Mouse (Mus musculus): Measurements from ENCODE around the gene 3110082I17Rik. TPM values are rescaled to one million over a fixed set of nuclear protein-coding genes. Genes with fewer than 3 reads are reported as not detected.

3110082I17Rik gene
- polyA plus RNA-seq, 1 experiment from 2014 or later = 33.5 TPM

GRCm38 (mm10) chr5:139371118-139371517 lies 89.2 kb downstream of the 3110082I17Rik start:
- H3K4me1 ChIP-seq = peaks cover 21% of the 10 kb centered on the region
- H3K27ac ChIP-seq = no peak overlapping the region
- peak overlapping the region; percentile 91 for H3K9ac ChIP-seq
- 68% methylated on average over 5 of the region's 5 CpGs for WGBS
- H3K4me2 ChIP-seq (replicated peaks) = peak overlapping the region; percentile 54
- H3K27me3 ChIP-seq = no peaks in the 10 kb centered on the region
- no peaks in the 10 kb centered on the region for H3K36me3 ChIP-seq
- H3K9me3 ChIP-seq = no peaks in the 10 kb centered on the region
- ATAC-seq (ENCODE audit: insufficient number of reproducible peaks, insufficient read depth, low FRiP score, low TSS enrichment) = no peak
- H3K4me3 ChIP-seq = peak overlapping the region; percentile 60

- 79% methylated on average over 6 of the region's 6 CpGs for WGBS
- Histone ChIP-seq H3K4me3 (no peak overlapping the region), H3K27me3 (no peaks in the 10 kb centered on the region), H3K9ac (peak overlapping the region; percentile 16; the same call in 1 of the 2 replicates), H3K4me2 (replicated peaks) (no peak overlapping the region; the same call in 1 of the 2 replicates), H3K4me1 (peaks cover 22% of the 10 kb centered on the region), H3K9me3 (no peaks in the 10 kb centered on the region), H3K27ac (no peak overlapping the region), H3K36me3 (no peaks in the 10 kb centered on the region)
- ATAC-seq (ENCODE audit: insufficient number of reproducible peaks, insufficient read depth, low FRiP score, low TSS enrichment) = no peak
Observed at GRCm38 (mm10) chr5:139370336-139370735, 90.0 kb downstream of the 3110082I17Rik start.

GRCm38 (mm10) chr5:139368638-139369320 lies 91.5 kb downstream of the 3110082I17Rik start:
- no peak for ATAC-seq (ENCODE audit: insufficient number of reproducible peaks, insufficient read depth, low FRiP score, low TSS enrichment)
- Histone ChIP-seq H3K4me2 (replicated peaks) (no peak overlapping the region), H3K27me3 (no peaks in the 10 kb centered on the region), H3K27ac (no peak overlapping the region), H3K4me1 (peaks cover 34% of the 10 kb centered on the region), H3K4me3 (no peak overlapping the region), H3K36me3 (no peaks in the 10 kb centered on the region), H3K9me3 (no peaks in the 10 kb centered on the region), H3K9ac (no peak overlapping the region)
- WGBS = 86% methylated on average over 11 of the region's 11 CpGs

GRCm38 (mm10) chr5:139367884-139368458 lies 92.4 kb downstream of the 3110082I17Rik start:
- peaks cover 31% of the 10 kb centered on the region for H3K4me1 ChIP-seq
- no peaks in the 10 kb centered on the region for H3K27me3 ChIP-seq
- H3K9ac ChIP-seq = no peak overlapping the region
- no peak for ATAC-seq (ENCODE audit: insufficient number of reproducible peaks, insufficient read depth, low FRiP score, low TSS enrichment)
- H3K9me3 ChIP-seq = no peaks in the 10 kb centered on the region
- H3K4me3 ChIP-seq = no peak overlapping the region
- no peak overlapping the region for H3K4me2 ChIP-seq (replicated peaks)
- H3K36me3 ChIP-seq = no peaks in the 10 kb centered on the region
- 84% methylated on average over 4 of the region's 4 CpGs for WGBS
- H3K27ac ChIP-seq = no peak overlapping the region

GRCm38 (mm10) chr5:139366484-139366883 lies 93.8 kb downstream of the 3110082I17Rik start:
- Histone ChIP-seq H3K4me1 (peaks cover 28% of the 10 kb centered on the region), H3K9ac (no peak overlapping the region), H3K27ac (no peak overlapping the region), H3K4me3 (no peak overlapping the region), H3K4me2 (replicated peaks) (no peak overlapping the region), H3K9me3 (no peaks in the 10 kb centered on the region), H3K27me3 (no peaks in the 10 kb centered on the region), H3K36me3 (no peaks in the 10 kb centered on the region)
- 63% methylated on average over 11 of the region's 11 CpGs for WGBS
- no peak for ATAC-seq (ENCODE audit: insufficient number of reproducible peaks, insufficient read depth, low FRiP score, low TSS enrichment)

- no peak for ATAC-seq (ENCODE audit: insufficient number of reproducible peaks, insufficient read depth, low FRiP score, low TSS enrichment)
- Histone ChIP-seq H3K4me1 (peaks cover 25% of the 10 kb centered on the region), H3K4me3 (no peak overlapping the region), H3K9me3 (no peaks in the 10 kb centered on the region), H3K27ac (no peak overlapping the region), H3K4me2 (replicated peaks) (no peak overlapping the region), H3K27me3 (no peaks in the 10 kb centered on the region), H3K9ac (no peak overlapping the region), H3K36me3 (no peaks in the 10 kb centered on the region)
- WGBS = 96% methylated on average over 1 of the region's 1 CpGs
Observed at GRCm38 (mm10) chr5:139365827-139366226, 94.5 kb downstream of the 3110082I17Rik start.

GRCm38 (mm10) chr5:139364911-139365571 lies 95.3 kb downstream of the 3110082I17Rik start:
- H3K9me3 ChIP-seq = no peaks in the 10 kb centered on the region
- no peak overlapping the region for H3K4me3 ChIP-seq
- 16% methylated on average over 5 of the region's 5 CpGs for WGBS
- H3K36me3 ChIP-seq = no peaks in the 10 kb centered on the region
- peak overlapping the region; percentile 20 for H3K4me2 ChIP-seq (replicated peaks)
- no peak for ATAC-seq (ENCODE audit: insufficient number of reproducible peaks, insufficient read depth, low FRiP score, low TSS enrichment)
- H3K4me1 ChIP-seq = peaks cover 21% of the 10 kb centered on the region
- no peaks in the 10 kb centered on the region for H3K27me3 ChIP-seq
- peak overlapping the region; percentile 71 for H3K27ac ChIP-seq
- H3K9ac ChIP-seq = no peak overlapping the region; the same call in 1 of the 2 replicates

GRCm38 (mm10) chr5:139364260-139364910 lies 95.9 kb downstream of the 3110082I17Rik start:
- Histone ChIP-seq H3K4me2 (replicated peaks) (peak overlapping the region; percentile 20), H3K36me3 (no peaks in the 10 kb centered on the region), H3K4me1 (peaks cover 21% of the 10 kb centered on the region), H3K27ac (peak overlapping the region; percentile 71), H3K9me3 (no peaks in the 10 kb centered on the region), H3K27me3 (no peaks in the 10 kb centered on the region), H3K9ac (no peak overlapping the region; the same call in 1 of the 2 replicates), H3K4me3 (no peak overlapping the region)
- 0 out of 2 replicates have a peak, but pooled peaks have one; percentile 18 for ATAC-seq (ENCODE audit: insufficient number of reproducible peaks, insufficient read depth, low FRiP score, low TSS enrichment)
- 16% methylated on average over 12 of the region's 12 CpGs for WGBS

- Histone ChIP-seq H3K27me3 (no peaks in the 10 kb centered on the region), H3K4me3 (no peak overlapping the region), H3K27ac (no peak overlapping the region), H3K9me3 (no peaks in the 10 kb centered on the region), H3K4me1 (peaks cover 21% of the 10 kb centered on the region), H3K4me2 (replicated peaks) (no peak overlapping the region), H3K36me3 (no peaks in the 10 kb centered on the region), H3K9ac (no peak overlapping the region)
- WGBS = 64% methylated on average over 7 of the region's 7 CpGs
- no peak for ATAC-seq (ENCODE audit: insufficient number of reproducible peaks, insufficient read depth, low FRiP score, low TSS enrichment)
Observed at GRCm38 (mm10) chr5:139363858-139364257, 96.5 kb downstream of the 3110082I17Rik start.

GRCm38 (mm10) chr5:139359244-139359643 lies 101.1 kb downstream of the 3110082I17Rik start:
- Histone ChIP-seq H3K27me3 (no peaks in the 10 kb centered on the region), H3K4me2 (replicated peaks) (no peak overlapping the region), H3K9ac (no peak overlapping the region), H3K36me3 (no peaks in the 10 kb centered on the region), H3K9me3 (no peaks in the 10 kb centered on the region), H3K27ac (no peak overlapping the region), H3K4me3 (no peak overlapping the region), H3K4me1 (peaks cover 12% of the 10 kb centered on the region)
- 94% methylated on average over 5 of the region's 5 CpGs for WGBS
- ATAC-seq (ENCODE audit: insufficient number of reproducible peaks, insufficient read depth, low FRiP score, low TSS enrichment) = no peak

- H3K9me3 ChIP-seq = no peaks in the 10 kb centered on the region
- H3K27me3 ChIP-seq = no peaks in the 10 kb centered on the region
- H3K27ac ChIP-seq = no peak overlapping the region
- 76% methylated on average over 2 of the region's 2 CpGs for WGBS
- no peak overlapping the region for H3K9ac ChIP-seq
- no peak overlapping the region for H3K4me2 ChIP-seq (replicated peaks)
- H3K4me1 ChIP-seq = 0 out of 2 replicates have a peak, but pooled peaks cover 11% of the 10 kb centered on the region
- ATAC-seq (ENCODE audit: insufficient number of reproducible peaks, insufficient read depth, low FRiP score, low TSS enrichment) = no peak
- no peaks in the 10 kb centered on the region for H3K36me3 ChIP-seq
- H3K4me3 ChIP-seq = no peak overlapping the region
Observed at GRCm38 (mm10) chr5:139358653-139359052, 101.7 kb downstream of the 3110082I17Rik start.

Data from embryonic facial prominence, embryonic 12.5 days (tissue).